Mouse (Mus musculus): ENCODE measurements around the gene Marc2. TPM values are rescaled to one million over a fixed set of nuclear protein-coding genes. Genes with fewer than 3 reads are reported as not detected.
A peak's percentile ranks its signal among the peaks of the same experiment; 100 is the strongest.

Gene Marc2
- polyA plus RNA-seq, 1 experiment from 2014 or later, result 174 TPM

- ATAC-seq (ENCODE audit: insufficient number of reproducible peaks, insufficient read depth, low FRiP score, low read depth), result no peak
- H3K27me3 ChIP-seq (ENCODE audit: control insufficient read depth, insufficient read depth, low read length), result 0 out of 2 replicates have a peak, but pooled peaks cover 10% of the 10 kb centered on the region
- H3K9ac ChIP-seq (replicated peaks; ENCODE audit: low read depth, low read length), result no peak overlapping the region
- H3K27ac ChIP-seq (ENCODE audit: low read length), result no peak overlapping the region
- peaks cover 10% of the 10 kb centered on the region; the same call in 1 of the 2 replicates for H3K4me1 ChIP-seq (ENCODE audit: control insufficient read depth, insufficient read depth, low read length)
- no peak overlapping the region for H3K4me3 ChIP-seq (ENCODE audit: low read depth, low read length)
- H3K36me3 ChIP-seq (ENCODE audit: control insufficient read depth, insufficient read depth, low read length), result peaks cover 3% of the 10 kb centered on the region; the same call in 1 of the 2 replicates
- WGBS, result 51% methylated on average over 6 of the region's 6 CpGs
- H3K4me2 ChIP-seq (replicated peaks; ENCODE audit: low read depth, low read length), result no peak overlapping the region
- H3K9me3 ChIP-seq (ENCODE audit: control insufficient read depth, low read depth, low read length), result no peaks in the 10 kb centered on the region
Measured at GRCm38 (mm10) chr1:184809578-184810001, 36.7 kb downstream of the Marc2 start.

GRCm38 (mm10) chr1:184808418-184809012 lies 37.7 kb downstream of the Marc2 start:
- Histone ChIP-seq H3K27ac (ENCODE audit: low read length) (no peak overlapping the region), H3K27me3 (ENCODE audit: control insufficient read depth, insufficient read depth, low read length) (0 out of 2 replicates have a peak, but pooled peaks cover 10% of the 10 kb centered on the region), H3K4me2 (replicated peaks; ENCODE audit: low read depth, low read length) (no peak overlapping the region), H3K4me3 (ENCODE audit: low read depth, low read length) (no peak overlapping the region), H3K9me3 (ENCODE audit: control insufficient read depth, low read depth, low read length) (no peaks in the 10 kb centered on the region), H3K36me3 (ENCODE audit: control insufficient read depth, insufficient read depth, low read length) (peaks cover 3% of the 10 kb centered on the region; the same call in 1 of the 2 replicates), H3K9ac (replicated peaks; ENCODE audit: low read depth, low read length) (no peak overlapping the region), H3K4me1 (ENCODE audit: control insufficient read depth, insufficient read depth, low read length) (peaks cover 10% of the 10 kb centered on the region; the same call in 1 of the 2 replicates)
- 86% methylated on average over 17 of the region's 17 CpGs for WGBS
- no peak for ATAC-seq (ENCODE audit: insufficient number of reproducible peaks, insufficient read depth, low FRiP score, low read depth)

- Histone ChIP-seq H3K4me1 (ENCODE audit: control insufficient read depth, insufficient read depth, low read length) (peaks cover 10% of the 10 kb centered on the region; the same call in 1 of the 2 replicates), H3K27me3 (ENCODE audit: control insufficient read depth, insufficient read depth, low read length) (0 out of 2 replicates have a peak, but pooled peaks cover 10% of the 10 kb centered on the region), H3K9me3 (ENCODE audit: control insufficient read depth, low read depth, low read length) (no peaks in the 10 kb centered on the region), H3K4me3 (ENCODE audit: low read depth, low read length) (no peak overlapping the region), H3K36me3 (ENCODE audit: control insufficient read depth, insufficient read depth, low read length) (peaks cover 2% of the 10 kb centered on the region; the same call in 1 of the 2 replicates), H3K4me2 (replicated peaks; ENCODE audit: low read depth, low read length) (no peak overlapping the region), H3K27ac (ENCODE audit: low read length) (no peak overlapping the region), H3K9ac (replicated peaks; ENCODE audit: low read depth, low read length) (no peak overlapping the region)
- ATAC-seq (ENCODE audit: insufficient number of reproducible peaks, insufficient read depth, low FRiP score, low read depth), result no peak
- 54% methylated on average over 15 of the region's 15 CpGs for WGBS
Measured at GRCm38 (mm10) chr1:184807627-184808417, 38.4 kb downstream of the Marc2 start.

GRCm38 (mm10) chr1:184807123-184807522 lies 39.1 kb downstream of the Marc2 start:
- WGBS, result 65% methylated on average over 7 of the region's 7 CpGs
- Histone ChIP-seq H3K27me3 (ENCODE audit: control insufficient read depth, insufficient read depth, low read length) (0 out of 2 replicates have a peak, but pooled peaks cover 10% of the 10 kb centered on the region), H3K27ac (ENCODE audit: low read length) (no peak overlapping the region), H3K9ac (replicated peaks; ENCODE audit: low read depth, low read length) (no peak overlapping the region), H3K4me2 (replicated peaks; ENCODE audit: low read depth, low read length) (no peak overlapping the region), H3K36me3 (ENCODE audit: control insufficient read depth, insufficient read depth, low read length) (no peaks in the 10 kb centered on the region), H3K4me3 (ENCODE audit: low read depth, low read length) (no peak overlapping the region), H3K4me1 (ENCODE audit: control insufficient read depth, insufficient read depth, low read length) (peaks cover 10% of the 10 kb centered on the region; the same call in 1 of the 2 replicates), H3K9me3 (ENCODE audit: control insufficient read depth, low read depth, low read length) (no peaks in the 10 kb centered on the region)
- ATAC-seq (ENCODE audit: insufficient number of reproducible peaks, insufficient read depth, low FRiP score, low read depth), result no peak

- no peak overlapping the region for H3K4me2 ChIP-seq (replicated peaks; ENCODE audit: low read depth, low read length)
- H3K9me3 ChIP-seq (ENCODE audit: control insufficient read depth, low read depth, low read length), result 0 out of 2 replicates have a peak, but pooled peaks cover 3% of the 10 kb centered on the region
- H3K27ac ChIP-seq (ENCODE audit: low read length), result no peak overlapping the region
- WGBS, result 89% methylated on average over 4 of the region's 4 CpGs
- H3K36me3 ChIP-seq (ENCODE audit: control insufficient read depth, insufficient read depth, low read length), result no peaks in the 10 kb centered on the region
- no peak overlapping the region for H3K9ac ChIP-seq (replicated peaks; ENCODE audit: low read depth, low read length)
- H3K4me3 ChIP-seq (ENCODE audit: low read depth, low read length), result no peak overlapping the region
- no peak for ATAC-seq (ENCODE audit: insufficient number of reproducible peaks, insufficient read depth, low FRiP score, low read depth)
- 0 out of 2 replicates have a peak, but pooled peaks cover 8% of the 10 kb centered on the region for H3K27me3 ChIP-seq (ENCODE audit: control insufficient read depth, insufficient read depth, low read length)
- peaks cover 3% of the 10 kb centered on the region; the same call in 1 of the 2 replicates for H3K4me1 ChIP-seq (ENCODE audit: control insufficient read depth, insufficient read depth, low read length)
Measured at GRCm38 (mm10) chr1:184805749-184806148, 40.5 kb downstream of the Marc2 start.

GRCm38 (mm10) chr1:184793163-184793876 lies 52.9 kb downstream of the Marc2 start:
- Histone ChIP-seq H3K27ac (ENCODE audit: low read length) (no peak overlapping the region), H3K4me1 (ENCODE audit: control insufficient read depth, insufficient read depth, low read length) (no peaks in the 10 kb centered on the region), H3K36me3 (ENCODE audit: control insufficient read depth, insufficient read depth, low read length) (no peaks in the 10 kb centered on the region), H3K4me3 (ENCODE audit: low read depth, low read length) (no peak overlapping the region), H3K9ac (replicated peaks; ENCODE audit: low read depth, low read length) (peak overlapping the region; percentile 3; the same call in 1 of the 2 replicates), H3K9me3 (ENCODE audit: control insufficient read depth, low read depth, low read length) (0 out of 2 replicates have a peak, but pooled peaks cover 2% of the 10 kb centered on the region), H3K4me2 (replicated peaks; ENCODE audit: low read depth, low read length) (no peak overlapping the region), H3K27me3 (ENCODE audit: control insufficient read depth, insufficient read depth, low read length) (no peaks in the 10 kb centered on the region; the same call in 1 of the 2 replicates)
- 16% methylated on average over 27 of the region's 27 CpGs for WGBS
- ATAC-seq (ENCODE audit: insufficient number of reproducible peaks, insufficient read depth, low FRiP score, low read depth), result no peak

- no peak for ATAC-seq (ENCODE audit: insufficient number of reproducible peaks, insufficient read depth, low FRiP score, low read depth)
- Histone ChIP-seq H3K9me3 (ENCODE audit: control insufficient read depth, low read depth, low read length) (no peaks in the 10 kb centered on the region), H3K4me1 (ENCODE audit: control insufficient read depth, insufficient read depth, low read length) (no peaks in the 10 kb centered on the region), H3K4me2 (replicated peaks; ENCODE audit: low read depth, low read length) (no peak overlapping the region), H3K9ac (replicated peaks; ENCODE audit: low read depth, low read length) (no peak overlapping the region), H3K4me3 (ENCODE audit: low read depth, low read length) (no peak overlapping the region), H3K36me3 (ENCODE audit: control insufficient read depth, insufficient read depth, low read length) (no peaks in the 10 kb centered on the region), H3K27me3 (ENCODE audit: control insufficient read depth, insufficient read depth, low read length) (no peaks in the 10 kb centered on the region; the same call in 1 of the 2 replicates), H3K27ac (ENCODE audit: low read length) (no peak overlapping the region)
- WGBS, result 7% methylated on average over 2 of the region's 2 CpGs
Measured at GRCm38 (mm10) chr1:184791109-184791508, 55.1 kb downstream of the Marc2 start.

Measured in stomach, embryonic 14.5 days (tissue).